Mouse (Mus musculus) lung, adult 2 months (tissue): ENCODE measurements around the gene A930004D18Rik. TPM values are rescaled to one million over a fixed set of nuclear protein-coding genes. Genes with fewer than 3 reads are reported as not detected.
A peak's percentile ranks its signal among the peaks of the same experiment; 100 is the strongest.

Experiments
- DNase-seq: peaks from one replicate; pipeline ENCODE4 v3.0.0; 2022
- H3K4me1 ChIP-seq: fragments of 200-500 bp; 2 replicates; pipeline ENCODE4 v1.6.1; 2011; ENCODE audit warnings: low read length; ENCODE audit not compliant: control insufficient read depth, insufficient read depth
- H3K4me3 ChIP-seq: fragments of 200-500 bp; replicated peaks from 2 replicates; pipeline ENCODE3; 2011; ENCODE audit warnings: low read depth, mild to moderate bottlenecking, control low read depth, low read length; ENCODE audit errors: extremely low read depth
- CTCF ChIP-seq: fragments of 200-500 bp; IDR thresholded peaks from 2 replicates; pipeline ENCODE4 v1.5.1; 2011; ENCODE audit warnings: mild to moderate bottlenecking, low read length, control low read depth; ENCODE audit not compliant: insufficient read depth
- POLR2A ChIP-seq: fragments of 200-500 bp; IDR thresholded peaks from 2 replicates; pipeline ENCODE4 v1.6.1; 2011; ENCODE audit warnings: low read depth, mild to moderate bottlenecking, control low read depth, low read length, borderline replicate concordance; ENCODE audit errors: extremely low read depth
- WGBS: fragments of 180-500 bp; shearing (Covaris S2); methylation state at CpG from one replicate; pipeline ENCODE4 v1.1.7; 2018; 5-methylcytosine and 5-hydroxymethylcytosine counted together
- polyA plus RNA-seq: library from polyadenylated mRNA; depleted of rRNA; stranded (reverse); fragments of >200 nt; gene quantifications from 2 replicates; pipeline ENCODE4 v1.2.3, GENCODE M21; 2012

A930004D18Rik gene
- polyA plus RNA-seq, 1 experiment: 4.4 TPM

- DNase-seq: no peak
- Histone ChIP-seq H3K4me1 (no peaks in the 10 kb centered on the region; the same call in 1 of the 2 replicates), H3K4me3 (peak overlapping the region; percentile 67)
- peak; percentile 46; the same call in 1 of the 2 replicates for TF ChIP-seq POLR2A
- no peak for TF ChIP-seq CTCF
- under 1% methylated on average over 70 of the region's 70 CpGs for WGBS
Measured at GRCm38 (mm10) chr2:18047646-18048452, 10.3 kb upstream of the A930004D18Rik start.

- no peak for TF ChIP-seq POLR2A
- TF ChIP-seq CTCF: no peak
- Histone ChIP-seq H3K4me1 (no peaks in the 10 kb centered on the region; the same call in 1 of the 2 replicates), H3K4me3 (peak overlapping the region; percentile 67)
- peak; percentile 80 for DNase-seq
- WGBS: under 1% methylated on average over 64 of the region's 64 CpGs
Measured at GRCm38 (mm10) chr2:18046758-18047645, 9.5 kb upstream of the A930004D18Rik start.

GRCm38 (mm10) chr2:18046186-18046585 lies 8.6 kb upstream of the A930004D18Rik start:
- WGBS: 20% methylated on average over 4 of the region's 4 CpGs
- H3K4me1 ChIP-seq: no peaks in the 10 kb centered on the region; the same call in 1 of the 2 replicates

GRCm38 (mm10) chr2:18045781-18046181 lies 8.2 kb upstream of the A930004D18Rik start:
- H3K4me1 ChIP-seq: no peaks in the 10 kb centered on the region; the same call in 1 of the 2 replicates
- DNase-seq: no peak
- H3K4me3 ChIP-seq: no peak overlapping the region
- WGBS: 66% methylated on average over 6 of the region's 6 CpGs
- no peak for TF ChIP-seq POLR2A
- TF ChIP-seq CTCF: no peak

More at GRCm38 (mm10) chr2:18046186-18046585, 8.6 kb upstream of the A930004D18Rik start:
- TF ChIP-seq POLR2A: no peak
- TF ChIP-seq CTCF: no peak
- H3K4me3 ChIP-seq: no peak overlapping the region
- DNase-seq: no peak

- Histone ChIP-seq H3K4me1 (no peaks in the 10 kb centered on the region; the same call in 1 of the 2 replicates), H3K4me3 (no peak overlapping the region)
- DNase-seq: no peak
- TF ChIP-seq POLR2A (no peak), CTCF (no peak)
- 62% methylated on average over 7 of the region's 7 CpGs for WGBS
Measured at GRCm38 (mm10) chr2:18045143-18045780, 7.7 kb upstream of the A930004D18Rik start.

GRCm38 (mm10) chr2:18041199-18041885 lies 3.8 kb upstream of the A930004D18Rik start:
- 86% methylated on average over 14 of the region's 14 CpGs for WGBS
- no peak for DNase-seq
- Histone ChIP-seq H3K4me3 (no peak overlapping the region), H3K4me1 (no peaks in the 10 kb centered on the region; the same call in 1 of the 2 replicates)
- TF ChIP-seq POLR2A: no peak
- no peak for TF ChIP-seq CTCF

- no peak overlapping the region for H3K4me3 ChIP-seq
- no peak for DNase-seq
Measured at GRCm38 (mm10) chr2:18040347-18041160, 3.0 kb upstream of the A930004D18Rik start.

More at GRCm38 (mm10) chr2:18040347-18041160, 3.0 kb upstream of the A930004D18Rik start:
- H3K4me1 ChIP-seq: no peaks in the 10 kb centered on the region
- no peak for TF ChIP-seq CTCF
- TF ChIP-seq POLR2A: no peak
- WGBS: 93% methylated on average over 27 of the region's 27 CpGs
